Mouse (Mus musculus) c-Kit-positive CD71-positive TER-119-positive erythroid progenitor cells, embryonic 14.5 days (primary cell): Measurements from ENCODE around the gene Igfbp1.
A peak's percentile ranks its signal among the peaks of the same experiment; 100 is the strongest.

Source experiments
- DNase-seq: peaks from one replicate; pipeline ENCODE4 v3.0.0-alpha.2; 2013; ENCODE audit warnings: low spot score

The Igfbp1 gene

GRCm38 (mm10) chr11:7197491-7197941, at the start of gene Igfbp1:
Gene Igfbp1 (plus strand): TSS chr11:7197782.
- no peak for DNase-seq

GRCm38 (mm10) chr11:7147945-7148344, 49.6 kb upstream of the Igfbp1 start:
- no peak for DNase-seq

GRCm38 (mm10) chr11:7149471-7149870, 48.1 kb upstream of the Igfbp1 start:
- no peak for DNase-seq

GRCm38 (mm10) chr11:7150511-7150910, 47.1 kb upstream of the Igfbp1 start:
- no peak for DNase-seq

GRCm38 (mm10) chr11:7152371-7152770, 45.2 kb upstream of the Igfbp1 start:
- DNase-seq = no peak

- no peak for DNase-seq
Measured at GRCm38 (mm10) chr11:7153081-7153480, 44.5 kb upstream of the Igfbp1 start.

GRCm38 (mm10) chr11:7156427-7156826, 41.2 kb upstream of the Igfbp1 start:
- no peak for DNase-seq

GRCm38 (mm10) chr11:7158196-7158595, 39.4 kb upstream of the Igfbp1 start:
- no peak for DNase-seq

GRCm38 (mm10) chr11:7160146-7160545, 37.4 kb upstream of the Igfbp1 start:
- no peak for DNase-seq

- DNase-seq = no peak
Measured at GRCm38 (mm10) chr11:7160637-7161101, 36.9 kb upstream of the Igfbp1 start.

- DNase-seq = peak; percentile 14
Measured at GRCm38 (mm10) chr11:7161502-7162174, 35.9 kb upstream of the Igfbp1 start.

GRCm38 (mm10) chr11:7164416-7164815, 33.2 kb upstream of the Igfbp1 start:
- no peak for DNase-seq

GRCm38 (mm10) chr11:7169645-7170044, 27.9 kb upstream of the Igfbp1 start:
- DNase-seq = no peak

- DNase-seq = no peak
Measured at GRCm38 (mm10) chr11:7173664-7174063, 23.9 kb upstream of the Igfbp1 start.

- no peak for DNase-seq
Measured at GRCm38 (mm10) chr11:7178724-7179123, 18.9 kb upstream of the Igfbp1 start.

GRCm38 (mm10) chr11:7179276-7179675, 18.3 kb upstream of the Igfbp1 start:
- DNase-seq = no peak

- no peak for DNase-seq
Measured at GRCm38 (mm10) chr11:7182409-7183042, 15.1 kb upstream of the Igfbp1 start.

GRCm38 (mm10) chr11:7184420-7184819, 13.2 kb upstream of the Igfbp1 start:
- DNase-seq = no peak

GRCm38 (mm10) chr11:7187472-7187871, 10.1 kb upstream of the Igfbp1 start:
- DNase-seq = no peak

GRCm38 (mm10) chr11:7188469-7188868, 9.1 kb upstream of the Igfbp1 start, which contains the start of gene Gm11985:
Gene Gm11985 (minus strand): TSS chr11:7188569.
- no peak for DNase-seq

- DNase-seq = no peak
Measured at GRCm38 (mm10) chr11:7192710-7193109, 4.9 kb upstream of the Igfbp1 start.

- DNase-seq = no peak
Measured at GRCm38 (mm10) chr11:7193134-7193533, 4.4 kb upstream of the Igfbp1 start.
